Mouse (Mus musculus): ENCODE data around the gene Crtap.

GRCm38 (mm10) chr9:114411295-114411694 is 20.8 kb upstream of the Crtap start:
- TF ChIP-seq CTCF (IDR thresholded peaks at IDR 0.05; ENCODE audit: control insufficient read depth, insufficient read depth, low read length) (no peak), POLR2A (IDR thresholded peaks at IDR 0.05; ENCODE audit: borderline replicate concordance, control insufficient read depth, low read depth, low read length) (no peak)
